Mouse (Mus musculus) stomach, embryonic 15.5 days (tissue): ENCODE results near the gene Katna1. TPM values are rescaled to one million over a fixed set of nuclear protein-coding genes. Genes with fewer than 3 reads are reported as not detected.
A peak's percentile ranks its signal among the peaks of the same experiment; 100 is the strongest.
"Not testable (repeated sequence)": the region's sequence is repeated elsewhere in the genome, so short reads cannot be mapped to it uniquely, and the experiment has no call there.

Experiments used
- ATAC-seq: fragments of 200-750 bp; cut with Nextera tagmentation; 2 replicates; pipeline ENCODE4 v1.8.0; 2017; ENCODE audit warnings: low read depth, moderate number of reproducible peaks, moderate TSS enrichment; ENCODE audit not compliant: insufficient read depth, low FRiP score
- H3K27ac ChIP-seq: fragments of 300-500 bp; sonication (generic); 2 replicates; pipeline ENCODE4 v1.5.1; 2015; ENCODE audit warnings: mild to moderate bottlenecking, inconsistent platforms
- H3K27me3 ChIP-seq: fragments of 300-500 bp; sonication (generic); replicated peaks from 2 replicates; pipeline ENCODE4 v1.6.1; 2015; ENCODE audit warnings: inconsistent platforms
- H3K36me3 ChIP-seq: fragments of 300-500 bp; sonication (generic); 2 replicates; pipeline ENCODE4 v1.6.1; 2015; ENCODE audit warnings: inconsistent platforms
- H3K4me1 ChIP-seq: fragments of 300-500 bp; sonication (generic); 2 replicates; pipeline ENCODE4 v1.6.1; 2015; ENCODE audit warnings: inconsistent platforms
- H3K4me2 ChIP-seq: fragments of 300-500 bp; sonication (generic); 2 replicates; pipeline ENCODE4 v1.6.1; 2015; ENCODE audit warnings: mild to moderate bottlenecking, inconsistent platforms
- H3K4me3 ChIP-seq: fragments of 300-500 bp; sonication (generic); replicated peaks from 2 replicates; pipeline ENCODE4 v1.5.1; 2015; ENCODE audit warnings: inconsistent platforms
- H3K9ac ChIP-seq: fragments of 300-500 bp; sonication (generic); 2 replicates; pipeline ENCODE4 v1.6.1; 2015; ENCODE audit warnings: inconsistent platforms
- H3K9me3 ChIP-seq: fragments of 300-500 bp; sonication (generic); 2 replicates; pipeline ENCODE4 v1.6.1; 2016; ENCODE audit warnings: inconsistent platforms
- WGBS: fragments of 180-500 bp; shearing (Covaris S2); methylation state at CpG from one replicate; pipeline ENCODE4 v1.1.7; 2015; 5-methylcytosine and 5-hydroxymethylcytosine counted together
- polyA plus RNA-seq: library from polyadenylated mRNA; unstranded; fragments of >200 nt; fragmentation: Nextera tagmentation; extraction: Ambion mirVana; gene quantifications from 2 replicates; pipeline ENCODE4 v1.2.1, GENCODE M21; 2015

The Katna1 gene
- polyA plus RNA-seq, 1 experiment from 2014 or later = 59.5 TPM

- H3K4me2 ChIP-seq = peak overlapping the region; percentile 68
- H3K4me1 ChIP-seq = 0 out of 2 replicates have a peak, but pooled peaks cover 3% of the 10 kb centered on the region
- H3K27ac ChIP-seq = no peak overlapping the region
- no peaks in the 10 kb centered on the region for H3K36me3 ChIP-seq
- WGBS = 10% methylated on average over 3 of the region's 3 CpGs
- ATAC-seq = no peak
- no peaks in the 10 kb centered on the region for H3K9me3 ChIP-seq
- H3K4me3 ChIP-seq = peak overlapping the region; percentile 72
- H3K27me3 ChIP-seq = no peaks in the 10 kb centered on the region
- no peak overlapping the region for H3K9ac ChIP-seq
Observed at GRCm38 (mm10) chr10:7727011-7727410, 1.2 kb downstream of the Katna1 start.

GRCm38 (mm10) chr10:7731582-7731981 is 5.8 kb downstream of the Katna1 start:
- Histone ChIP-seq H3K9ac (no peak overlapping the region), H3K27me3 (no peaks in the 10 kb centered on the region), H3K27ac (no peak overlapping the region), H3K36me3 (no peaks in the 10 kb centered on the region), H3K9me3 (no peaks in the 10 kb centered on the region), H3K4me1 (no peaks in the 10 kb centered on the region), H3K4me2 (no peak overlapping the region), H3K4me3 (no peak overlapping the region)
- no peak for ATAC-seq

GRCm38 (mm10) chr10:7737122-7737521 is 11.3 kb downstream of the Katna1 start:
- ATAC-seq = no peak
- 0 out of 2 replicates have a peak, but pooled peaks cover 4% of the 10 kb centered on the region for H3K36me3 ChIP-seq

GRCm38 (mm10) chr10:7737914-7738313 is 12.1 kb downstream of the Katna1 start:
- H3K27ac ChIP-seq = no peak overlapping the region
- 60% methylated on average over 3 of the region's 3 CpGs for WGBS
- no peaks in the 10 kb centered on the region for H3K4me1 ChIP-seq
- no peaks in the 10 kb centered on the region for H3K27me3 ChIP-seq
- no peak overlapping the region for H3K9ac ChIP-seq
- peaks cover 7% of the 10 kb centered on the region for H3K36me3 ChIP-seq
- H3K4me3 ChIP-seq = no peak overlapping the region
- no peak for ATAC-seq
- no peaks in the 10 kb centered on the region for H3K9me3 ChIP-seq
- no peak overlapping the region for H3K4me2 ChIP-seq

More at GRCm38 (mm10) chr10:7737122-7737521, 11.3 kb downstream of the Katna1 start:
- Histone ChIP-seq H3K4me2 (no peak overlapping the region), H3K4me1 (no peaks in the 10 kb centered on the region), H3K9ac (no peak overlapping the region), H3K27me3 (no peaks in the 10 kb centered on the region), H3K9me3 (no peaks in the 10 kb centered on the region), H3K4me3 (no peak overlapping the region), H3K27ac (no peak overlapping the region)

- not testable (repeated sequence) for H3K9me3 ChIP-seq, H3K4me3 ChIP-seq, H3K9ac ChIP-seq, H3K27me3 ChIP-seq, ATAC-seq, H3K27ac ChIP-seq, H3K4me2 ChIP-seq, H3K4me1 ChIP-seq
- 92% methylated on average over 6 of the region's 6 CpGs for WGBS
- peaks cover 33% of the 10 kb centered on the region for H3K36me3 ChIP-seq
Observed at GRCm38 (mm10) chr10:7745528-7745927, 19.7 kb downstream of the Katna1 start.

- ATAC-seq = no peak
- no peak overlapping the region for H3K27ac ChIP-seq
- H3K9ac ChIP-seq = no peak overlapping the region
- no peaks in the 10 kb centered on the region for H3K9me3 ChIP-seq
- 88% methylated on average over 6 of the region's 6 CpGs for WGBS
- peaks cover 35% of the 10 kb centered on the region for H3K36me3 ChIP-seq
- no peaks in the 10 kb centered on the region for H3K27me3 ChIP-seq
- H3K4me2 ChIP-seq = no peak overlapping the region
- H3K4me1 ChIP-seq = no peaks in the 10 kb centered on the region
- no peak overlapping the region for H3K4me3 ChIP-seq
Observed at GRCm38 (mm10) chr10:7748752-7749151, 23.0 kb downstream of the Katna1 start.

GRCm38 (mm10) chr10:7757544-7757943 is 31.7 kb downstream of the Katna1 start:
- H3K27ac ChIP-seq = no peak overlapping the region
- peaks cover 38% of the 10 kb centered on the region for H3K36me3 ChIP-seq
- no peak for ATAC-seq
- H3K27me3 ChIP-seq = no peaks in the 10 kb centered on the region
- 90% methylated on average over 2 of the region's 2 CpGs for WGBS
- H3K4me1 ChIP-seq = no peaks in the 10 kb centered on the region
- H3K4me3 ChIP-seq = no peak overlapping the region
- H3K9me3 ChIP-seq = no peaks in the 10 kb centered on the region
- no peak overlapping the region for H3K4me2 ChIP-seq
- no peak overlapping the region for H3K9ac ChIP-seq

GRCm38 (mm10) chr10:7772346-7772745 is 46.5 kb downstream of the Katna1 start:
- no peak for ATAC-seq
- Histone ChIP-seq H3K4me2 (no peak overlapping the region), H3K4me1 (no peaks in the 10 kb centered on the region), H3K27ac (no peak overlapping the region), H3K4me3 (no peak overlapping the region), H3K27me3 (no peaks in the 10 kb centered on the region), H3K9ac (no peak overlapping the region), H3K36me3 (peaks cover 23% of the 10 kb centered on the region), H3K9me3 (no peaks in the 10 kb centered on the region)
- WGBS = 89% methylated on average over 4 of the region's 4 CpGs

- Histone ChIP-seq H3K9me3 (no peaks in the 10 kb centered on the region), H3K27me3 (no peaks in the 10 kb centered on the region), H3K27ac (no peak overlapping the region), H3K9ac (no peak overlapping the region), H3K4me1 (no peaks in the 10 kb centered on the region), H3K4me3 (no peak overlapping the region), H3K36me3 (peaks cover 23% of the 10 kb centered on the region), H3K4me2 (no peak overlapping the region)
- 97% methylated on average over 1 of the region's 1 CpGs for WGBS
- ATAC-seq = no peak
Observed at GRCm38 (mm10) chr10:7772769-7773168, 47.0 kb downstream of the Katna1 start.

- no peak overlapping the region for H3K27ac ChIP-seq
- ATAC-seq = no peak
- no peak overlapping the region for H3K4me3 ChIP-seq
- no peak overlapping the region for H3K4me2 ChIP-seq
- H3K4me1 ChIP-seq = no peaks in the 10 kb centered on the region
- no peak overlapping the region for H3K9ac ChIP-seq
- 88% methylated on average over 8 of the region's 8 CpGs for whole genome bisulfite sequencing
- no peaks in the 10 kb centered on the region for H3K27me3 ChIP-seq
- H3K36me3 ChIP-seq = peaks cover 20% of the 10 kb centered on the region
- H3K9me3 ChIP-seq = no peaks in the 10 kb centered on the region
Observed at GRCm38 (mm10) chr10:7775421-7775820, 49.6 kb downstream of the Katna1 start.

- no peaks in the 10 kb centered on the region for H3K27me3 ChIP-seq
- H3K4me1 ChIP-seq = no peaks in the 10 kb centered on the region
- no peak overlapping the region for H3K9ac ChIP-seq
- H3K9me3 ChIP-seq = no peaks in the 10 kb centered on the region
- whole genome bisulfite sequencing = 88% methylated on average over 3 of the region's 3 CpGs
- ATAC-seq = no peak
- no peak overlapping the region for H3K4me3 ChIP-seq
- no peak overlapping the region for H3K4me2 ChIP-seq
- H3K36me3 ChIP-seq = peaks cover 4% of the 10 kb centered on the region; the same call in 1 of the 2 replicates
- no peak overlapping the region for H3K27ac ChIP-seq
Observed at GRCm38 (mm10) chr10:7778361-7778760, 52.6 kb downstream of the Katna1 start.

GRCm38 (mm10) chr10:7779751-7780237 is 54.0 kb downstream of the Katna1 start:
- Histone ChIP-seq H3K27me3 (no peaks in the 10 kb centered on the region), H3K4me2 (peak overlapping the region; percentile 78), H3K36me3 (0 out of 2 replicates have a peak, but pooled peaks cover 3% of the 10 kb centered on the region), H3K4me3 (peak overlapping the region; percentile 99), H3K9ac (peak overlapping the region; percentile 66; the same call in 1 of the 2 replicates), H3K4me1 (no peaks in the 10 kb centered on the region), H3K9me3 (no peaks in the 10 kb centered on the region), H3K27ac (no peak overlapping the region)
- ATAC-seq = no peak
- WGBS = 13% methylated on average over 7 of the region's 7 CpGs
